Mouse (Mus musculus) E14TG2a.4 (cell line): ENCODE results near the gene Hmces.
"Not testable (repeated sequence)": the region's sequence is repeated elsewhere in the genome, so short reads cannot be mapped to it uniquely, and the experiment has no call there.

ENCODE experiments used
- H3K27me3 ChIP-seq: 2 replicates; pipeline ENCODE4 v1.6.1; 2014; ENCODE audit warnings: low read length, control low read depth; ENCODE audit not compliant: insufficient read depth
- H3K36me3 ChIP-seq: 2 replicates; pipeline ENCODE4 v1.6.1; 2014; ENCODE audit warnings: low read length, control low read depth; ENCODE audit not compliant: insufficient read depth
- H3K4me1 ChIP-seq: replicated peaks from 2 replicates; pipeline ENCODE4 v1.6.1; 2014; ENCODE audit warnings: low read depth, low read length, control low read depth
- H3K4me3 ChIP-seq: replicated peaks from 2 replicates; pipeline ENCODE4 v1.5.1; 2014; ENCODE audit warnings: mild to moderate bottlenecking, low read length
- H3K9me3 ChIP-seq: 2 replicates; pipeline ENCODE4 v1.6.1; 2014; ENCODE audit warnings: low read length, control low read depth
- CTCF ChIP-seq: conservative IDR thresholded peaks from 2 replicates; pipeline ENCODE4 v1.5.1; 2014; ENCODE audit warnings: low read length
- NANOG ChIP-seq: IDR thresholded peaks from 2 replicates; pipeline ENCODE4 v1.6.1; 2014; ENCODE audit warnings: borderline replicate concordance, low read length, mixed read lengths
- POU5F1 ChIP-seq: IDR thresholded peaks from 2 replicates; pipeline ENCODE4 v1.6.1; 2014; ENCODE audit warnings: low read length, borderline replicate concordance

Hmces gene

GRCm38 (mm10) chr6:87935037-87935436 lies 21.3 kb downstream of the Hmces start:
- H3K4me3 ChIP-seq: no peak overlapping the region
- peaks cover 68% of the 10 kb centered on the region for H3K36me3 ChIP-seq
- H3K4me1 ChIP-seq: peaks cover 65% of the 10 kb centered on the region
- 0 out of 2 replicates have a peak, but pooled peaks cover 2% of the 10 kb centered on the region for H3K9me3 ChIP-seq
- TF ChIP-seq CTCF: no peak
- TF ChIP-seq POU5F1: no peak
- TF ChIP-seq NANOG: no peak
- no peaks in the 10 kb centered on the region for H3K27me3 ChIP-seq

DNA sequence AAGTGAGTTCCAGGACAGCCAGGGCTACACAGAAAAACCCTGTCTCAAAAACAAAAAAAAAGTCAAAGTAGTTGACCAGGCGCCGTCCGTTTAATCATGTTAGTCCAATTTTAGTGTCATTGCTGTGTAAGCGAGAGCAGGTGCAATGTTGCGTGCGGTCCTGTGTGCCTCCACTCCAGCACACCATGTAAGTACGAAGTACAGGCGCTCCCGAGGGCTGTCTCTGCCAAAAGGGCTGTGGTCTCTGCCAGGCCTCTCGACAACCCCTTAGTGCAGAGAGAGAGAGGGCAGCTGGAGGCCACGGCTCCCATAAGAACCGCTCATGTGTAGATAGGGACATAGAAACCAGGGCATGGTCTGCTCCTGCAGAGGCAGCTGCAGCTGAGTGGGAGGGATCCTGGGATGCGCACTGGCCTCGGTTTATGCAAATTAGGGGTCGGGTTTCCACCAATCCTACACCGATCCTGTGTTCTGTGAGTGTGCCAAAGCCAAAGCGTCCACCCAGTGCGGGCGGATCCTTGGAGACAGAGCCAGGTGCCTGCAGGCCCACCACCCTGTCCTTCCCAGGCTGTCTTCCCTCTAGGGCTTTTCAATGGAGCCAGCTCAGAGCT lies 23.5 kb downstream of the Hmces start:
- Histone ChIP-seq H3K4me3 (peak overlapping the region; percentile 51; the same call in 1 of the 2 replicates), H3K36me3 (peaks cover 52% of the 10 kb centered on the region), H3K27me3 (no peaks in the 10 kb centered on the region), H3K4me1 (peaks cover 50% of the 10 kb centered on the region), H3K9me3 (no peaks in the 10 kb centered on the region)
- TF ChIP-seq CTCF (no peak), POU5F1 (no peak), NANOG (no peak)

- Histone ChIP-seq H3K36me3 (peaks cover 36% of the 10 kb centered on the region), H3K4me1 (peaks cover 35% of the 10 kb centered on the region)
- no peak for TF ChIP-seq CTCF
Measured at GRCm38 (mm10) chr6:87938941-87939340, 25.2 kb downstream of the Hmces start.

GRCm38 (mm10) chr6:87942179-87942578 lies 28.4 kb downstream of the Hmces start:
- Histone ChIP-seq H3K9me3 (peaks cover 13% of the 10 kb centered on the region), H3K4me3 (no peak overlapping the region), H3K36me3 (peaks cover 5% of the 10 kb centered on the region; the same call in 1 of the 2 replicates), H3K27me3 (no peaks in the 10 kb centered on the region), H3K4me1 (peaks cover 13% of the 10 kb centered on the region)
- TF ChIP-seq NANOG (no peak), CTCF (no peak), POU5F1 (no peak)

More at GRCm38 (mm10) chr6:87938941-87939340, 25.2 kb downstream of the Hmces start:
- H3K4me3 ChIP-seq: no peak overlapping the region
- no peaks in the 10 kb centered on the region for H3K27me3 ChIP-seq
- H3K9me3 ChIP-seq: no peaks in the 10 kb centered on the region

GRCm38 (mm10) chr6:87962457-87962856 lies 48.7 kb downstream of the Hmces start:
- peaks cover 55% of the 10 kb centered on the region for H3K9me3 ChIP-seq
- not testable (repeated sequence) for H3K4me1 ChIP-seq, H3K36me3 ChIP-seq, H3K27me3 ChIP-seq, H3K4me3 ChIP-seq

DNA sequence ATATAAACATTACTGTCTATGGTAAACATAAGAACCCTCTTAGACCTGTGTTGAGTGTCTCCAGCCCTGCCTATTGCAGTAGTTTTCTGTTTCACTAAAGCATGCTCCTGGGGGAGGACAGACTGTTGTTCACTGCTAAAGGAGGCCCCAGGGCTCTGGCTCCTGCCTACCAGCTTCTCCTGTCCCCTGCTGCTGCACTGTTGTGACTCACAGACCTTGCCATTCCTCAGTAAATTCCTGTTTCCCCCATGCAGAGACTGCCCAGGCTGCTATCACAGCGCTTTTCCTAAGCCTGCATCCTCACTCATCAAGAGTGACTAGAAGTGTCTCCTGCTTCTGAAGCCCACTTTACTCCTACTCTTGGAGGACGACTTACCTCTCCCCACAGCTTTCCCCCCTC lies 56.3 kb downstream of the Hmces start:
- H3K4me3 ChIP-seq: no peak overlapping the region
- no peak for TF ChIP-seq POU5F1
- no peak for TF ChIP-seq NANOG
- TF ChIP-seq CTCF: no peak
- no peaks in the 10 kb centered on the region for H3K36me3 ChIP-seq
- no peaks in the 10 kb centered on the region for H3K4me1 ChIP-seq
- H3K9me3 ChIP-seq: no peaks in the 10 kb centered on the region
- H3K27me3 ChIP-seq: no peaks in the 10 kb centered on the region

DNA sequence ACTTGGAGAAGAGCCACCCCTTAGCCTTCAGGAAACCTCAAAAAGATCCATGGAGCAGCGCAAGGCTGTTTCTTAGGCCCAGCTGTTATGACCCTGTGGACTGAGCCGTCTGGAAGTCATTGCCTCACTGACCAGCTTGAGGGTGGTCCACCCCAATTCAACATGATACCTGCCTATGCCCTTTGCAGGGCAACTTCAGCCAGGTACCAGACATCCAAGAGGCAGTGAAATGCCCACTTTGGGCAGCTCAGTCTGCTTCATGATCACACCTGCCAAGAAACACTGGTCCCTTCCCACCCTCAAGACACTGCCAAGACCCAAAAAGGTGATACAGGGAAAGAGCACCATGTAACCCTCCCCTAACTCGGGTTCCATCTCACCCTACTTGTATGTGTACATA lies 66.0 kb downstream of the Hmces start:
- peaks cover 8% of the 10 kb centered on the region for H3K27me3 ChIP-seq
- no peaks in the 10 kb centered on the region for H3K9me3 ChIP-seq
- H3K4me1 ChIP-seq: peaks cover 20% of the 10 kb centered on the region
- H3K36me3 ChIP-seq: peaks cover 20% of the 10 kb centered on the region
- H3K4me3 ChIP-seq: peak overlapping the region; percentile 94
- no peak for TF ChIP-seq NANOG
- TF ChIP-seq POU5F1: no peak
- TF ChIP-seq CTCF: no peak

GRCm38 (mm10) chr6:87980374-87981029 lies 66.8 kb downstream of the Hmces start:
- H3K9me3 ChIP-seq: no peaks in the 10 kb centered on the region
- peaks cover 26% of the 10 kb centered on the region for H3K36me3 ChIP-seq
- peaks cover 8% of the 10 kb centered on the region for H3K27me3 ChIP-seq
- peaks cover 20% of the 10 kb centered on the region for H3K4me1 ChIP-seq
- TF ChIP-seq POU5F1: no peak
- no peak for TF ChIP-seq CTCF
- no peak for TF ChIP-seq NANOG
- H3K4me3 ChIP-seq: peak overlapping the region; percentile 94

DNA sequence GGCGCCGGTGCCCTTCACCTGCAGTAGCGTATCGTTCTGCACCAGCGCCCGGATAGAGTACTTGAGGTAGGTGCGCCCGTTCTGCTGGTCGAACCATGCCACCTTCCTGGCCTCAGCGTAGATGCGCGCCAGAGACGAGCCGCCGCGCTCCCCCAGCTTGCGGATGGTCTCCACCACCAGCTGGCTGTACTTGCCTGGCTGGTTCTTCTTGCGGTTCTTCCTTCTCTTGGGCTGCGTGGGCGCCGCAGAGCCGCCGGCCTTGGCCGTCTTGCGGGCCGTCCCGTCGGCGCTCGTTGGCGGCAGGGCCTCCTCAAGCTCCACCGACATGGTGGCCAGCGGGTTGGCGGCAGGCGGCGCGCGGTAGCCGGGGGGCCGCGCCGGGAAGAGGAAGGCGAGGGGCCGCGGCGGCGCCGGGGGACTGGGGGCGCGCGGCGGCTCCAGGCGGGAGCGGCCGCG lies 67.3 kb downstream of the Hmces start:
- Histone ChIP-seq H3K4me3 (peak overlapping the region; percentile 94), H3K36me3 (peaks cover 27% of the 10 kb centered on the region), H3K27me3 (peaks cover 8% of the 10 kb centered on the region), H3K4me1 (peaks cover 20% of the 10 kb centered on the region), H3K9me3 (no peaks in the 10 kb centered on the region)
- TF ChIP-seq CTCF (no peak), NANOG (no peak), POU5F1 (no peak)
